Mouse (Mus musculus): Measurements from ENCODE around the gene Nmur1.
A peak's percentile ranks its signal among the peaks of the same experiment; 100 is the strongest.

Gene Nmur1

DNA sequence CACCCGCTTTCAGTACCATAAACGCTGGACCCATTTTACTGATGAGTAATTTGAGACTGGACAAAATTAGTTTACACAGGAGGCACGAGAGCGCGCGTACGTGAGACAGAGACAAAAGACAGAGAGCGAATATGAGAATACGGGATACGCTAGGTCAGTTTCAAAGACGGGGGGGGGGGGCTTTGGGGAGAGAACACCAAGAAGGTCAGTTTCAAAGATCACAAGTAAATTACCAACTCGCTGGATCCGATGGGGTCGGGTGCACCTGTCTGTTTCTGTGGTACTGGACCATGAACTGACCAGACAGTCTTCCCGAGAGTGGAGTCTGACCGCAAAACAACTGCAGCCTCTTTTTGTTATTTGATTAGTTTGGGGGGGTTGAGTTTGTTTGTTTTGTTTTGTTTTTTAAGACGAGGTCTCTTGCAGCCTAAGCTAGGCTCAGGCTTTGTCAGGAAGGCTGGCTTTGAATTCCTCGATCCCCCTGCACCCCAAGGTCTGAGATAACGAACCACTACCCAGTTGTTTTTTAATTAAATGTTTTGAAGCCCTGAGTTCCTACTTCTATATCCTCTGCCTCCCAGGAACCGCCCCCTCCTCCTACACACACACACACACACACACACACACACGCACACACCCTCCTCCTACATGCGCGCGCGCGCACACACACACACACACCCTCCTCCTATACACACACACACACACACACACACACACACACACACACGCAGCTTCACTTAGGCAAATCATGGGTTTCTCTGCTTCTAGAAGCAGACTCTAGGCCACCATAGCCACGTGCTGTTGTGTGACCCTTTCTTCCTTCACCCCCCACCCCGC is 15.1 kb upstream of the Nmur1 start:
- DNase-seq (ENCODE audit: low read depth) = peak; percentile 52

DNA sequence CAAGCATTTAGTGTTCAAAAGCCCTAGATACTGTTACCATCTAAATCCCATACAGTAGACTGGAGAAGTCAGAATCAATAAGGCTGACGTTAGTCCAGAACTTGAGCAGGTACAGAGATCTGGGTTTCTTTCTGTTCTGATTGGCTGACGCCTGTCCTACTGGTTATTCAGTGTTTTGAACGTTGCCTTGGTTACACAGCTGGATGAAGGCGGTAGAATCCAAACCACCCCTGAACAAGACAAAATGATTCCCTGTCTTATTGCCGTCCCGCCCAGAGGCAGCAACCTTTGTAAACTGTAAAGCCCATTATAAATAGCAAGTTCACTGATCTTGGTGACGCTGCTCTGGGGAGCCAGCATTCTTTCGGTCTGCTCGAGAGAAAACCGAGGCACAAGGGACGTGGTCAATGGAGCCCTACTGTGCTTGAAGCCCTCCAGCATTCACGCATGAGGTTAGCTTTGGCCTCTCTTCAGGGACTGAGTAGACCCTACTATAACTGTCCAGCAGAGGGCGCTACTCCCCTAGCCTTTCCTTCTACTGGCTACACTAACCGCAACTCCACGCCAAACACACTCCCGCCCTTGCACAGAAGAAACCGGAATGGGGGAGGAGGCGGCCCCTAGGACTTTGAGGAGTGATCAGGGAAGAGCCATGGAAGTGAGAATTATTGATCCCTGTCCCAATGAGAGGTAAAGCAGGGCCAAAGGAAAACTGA is 14.3 kb upstream of the Nmur1 start:
- DNase-seq (ENCODE audit: low read depth) = peak; percentile 91

DNA sequence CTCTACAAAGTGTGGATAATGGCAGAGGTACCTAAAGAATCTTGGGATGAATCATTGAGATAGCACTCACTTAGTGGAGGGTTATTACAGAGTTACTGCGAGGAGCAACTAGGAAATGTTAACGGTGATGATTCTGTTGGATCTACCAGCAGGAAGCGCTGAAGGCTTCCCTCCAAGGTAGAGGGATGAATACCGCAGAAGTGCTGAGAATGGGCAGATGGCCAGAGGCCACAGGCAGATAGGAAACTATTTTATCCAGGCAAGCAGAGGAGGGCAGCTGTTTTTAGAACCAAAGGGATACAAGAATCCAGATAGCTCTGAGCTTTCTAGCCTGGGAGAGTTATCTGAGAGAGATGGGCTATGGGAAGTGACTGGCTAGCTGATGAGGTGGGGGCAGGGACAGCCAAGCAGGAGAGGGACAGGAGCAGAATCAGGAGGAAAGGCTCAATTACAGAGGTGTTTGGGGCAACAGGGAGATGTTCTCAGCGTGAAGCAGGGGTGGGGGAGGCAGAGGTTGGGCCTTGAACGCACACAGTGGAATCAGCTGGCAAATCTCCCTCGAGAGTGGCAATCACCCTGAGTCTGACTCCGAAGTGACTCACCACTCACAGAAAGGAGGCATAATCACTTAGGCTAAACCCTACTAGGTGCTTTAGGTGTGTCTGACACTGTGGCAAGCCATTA is 13.6 kb upstream of the Nmur1 start:
- no peak for DNase-seq (ENCODE audit: low read depth)

DNA sequence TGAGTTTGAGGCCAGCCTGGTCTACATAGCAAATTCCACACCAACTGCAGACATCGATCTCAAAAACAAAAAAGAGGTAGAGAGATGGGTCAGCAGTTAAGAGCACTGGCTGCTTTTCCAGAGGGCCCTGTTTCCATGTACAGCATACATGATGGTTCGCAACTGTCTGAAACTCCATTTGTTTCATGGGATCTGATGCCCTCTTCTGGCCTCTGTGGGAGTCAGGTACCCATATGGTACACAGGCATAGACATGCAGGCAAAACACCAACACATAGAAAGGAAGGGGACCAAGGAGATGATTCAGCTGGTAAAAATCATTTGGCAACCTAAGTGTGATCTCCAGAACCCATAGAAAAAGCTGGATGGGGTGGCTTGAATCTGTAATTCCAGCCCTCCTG is 12.5 kb upstream of the Nmur1 start:
- no peak for DNase-seq (ENCODE audit: low read depth)

DNA sequence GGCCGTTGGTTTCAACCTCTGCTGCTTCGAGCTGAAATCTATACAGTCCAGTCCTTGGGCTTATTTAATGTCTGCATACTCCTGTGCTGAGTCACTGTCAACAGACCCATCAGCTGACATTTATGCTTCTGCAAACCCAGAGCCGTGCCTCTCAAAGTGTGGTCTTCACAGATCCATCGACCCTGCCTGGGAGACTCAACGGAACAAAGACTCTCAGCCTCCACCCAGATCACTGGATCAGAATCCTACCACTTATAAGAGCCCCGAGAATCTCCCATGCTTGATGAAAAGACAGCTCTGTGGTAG is 11.9 kb upstream of the Nmur1 start:
- DNase-seq (ENCODE audit: low read depth) = no peak

DNA sequence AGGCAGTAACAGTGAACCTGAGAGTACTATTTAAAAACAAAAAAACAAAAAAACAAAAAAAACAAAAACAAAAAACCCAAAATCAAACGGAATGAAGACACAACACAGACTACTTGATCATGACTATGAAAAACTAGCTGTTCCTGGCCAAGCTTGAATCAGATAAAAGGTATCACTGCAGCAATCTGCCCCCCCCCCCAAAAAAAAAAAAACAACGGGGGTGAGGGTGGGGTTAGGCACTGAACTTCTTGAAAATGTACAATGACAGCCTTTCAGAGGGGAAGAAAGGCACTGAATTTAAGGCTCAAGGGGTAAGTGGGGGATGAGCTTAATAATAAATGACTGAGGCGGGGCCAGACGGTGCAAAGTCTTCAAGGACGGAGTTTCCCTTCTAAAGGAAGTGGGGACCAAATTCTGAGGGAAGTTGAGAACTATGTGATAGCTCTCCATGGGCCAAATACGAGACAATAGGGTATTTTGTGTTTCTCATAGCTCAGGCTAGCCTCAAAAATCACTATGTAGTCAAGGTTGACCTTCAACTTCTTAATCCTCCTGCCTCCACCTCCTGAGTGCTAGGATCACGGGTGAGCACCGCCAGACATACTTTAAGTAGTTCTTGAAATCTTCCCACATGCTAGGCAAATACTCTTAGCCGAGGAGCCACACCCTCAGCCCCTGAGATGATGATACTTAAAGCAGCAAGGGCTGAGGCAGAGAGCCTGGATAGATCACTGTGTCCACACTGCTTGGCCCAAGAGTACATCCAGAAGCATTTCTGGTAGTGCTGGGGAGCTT is 11.4 kb upstream of the Nmur1 start:
- DNase-seq (ENCODE audit: low read depth) = no peak

DNA sequence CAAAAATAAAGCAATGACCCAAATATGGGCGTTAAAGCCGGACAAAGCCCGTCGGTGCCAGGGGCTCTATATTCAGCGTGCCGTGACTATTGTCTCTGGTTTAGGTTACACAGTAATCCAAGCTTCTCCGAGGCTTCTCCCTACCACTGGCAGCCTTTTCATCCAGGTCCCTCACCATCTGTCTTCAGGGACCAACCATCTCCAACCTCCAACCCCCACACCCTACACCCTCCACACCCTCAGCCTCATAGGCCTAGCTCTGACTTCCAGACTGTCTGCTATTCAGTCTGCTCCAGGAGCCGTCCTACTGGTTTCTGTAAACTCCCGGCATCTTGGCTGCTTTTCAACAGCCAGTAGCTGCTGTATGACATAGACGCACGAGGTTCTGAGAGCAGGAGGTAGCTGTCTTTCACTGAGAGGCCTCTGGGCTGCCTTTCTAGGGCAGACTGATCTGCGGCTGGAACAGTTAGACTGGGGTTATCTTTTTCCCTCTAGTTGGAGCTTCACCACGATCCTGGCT is 9.3 kb upstream of the Nmur1 start:
- DNase-seq (ENCODE audit: low read depth) = no peak

DNA sequence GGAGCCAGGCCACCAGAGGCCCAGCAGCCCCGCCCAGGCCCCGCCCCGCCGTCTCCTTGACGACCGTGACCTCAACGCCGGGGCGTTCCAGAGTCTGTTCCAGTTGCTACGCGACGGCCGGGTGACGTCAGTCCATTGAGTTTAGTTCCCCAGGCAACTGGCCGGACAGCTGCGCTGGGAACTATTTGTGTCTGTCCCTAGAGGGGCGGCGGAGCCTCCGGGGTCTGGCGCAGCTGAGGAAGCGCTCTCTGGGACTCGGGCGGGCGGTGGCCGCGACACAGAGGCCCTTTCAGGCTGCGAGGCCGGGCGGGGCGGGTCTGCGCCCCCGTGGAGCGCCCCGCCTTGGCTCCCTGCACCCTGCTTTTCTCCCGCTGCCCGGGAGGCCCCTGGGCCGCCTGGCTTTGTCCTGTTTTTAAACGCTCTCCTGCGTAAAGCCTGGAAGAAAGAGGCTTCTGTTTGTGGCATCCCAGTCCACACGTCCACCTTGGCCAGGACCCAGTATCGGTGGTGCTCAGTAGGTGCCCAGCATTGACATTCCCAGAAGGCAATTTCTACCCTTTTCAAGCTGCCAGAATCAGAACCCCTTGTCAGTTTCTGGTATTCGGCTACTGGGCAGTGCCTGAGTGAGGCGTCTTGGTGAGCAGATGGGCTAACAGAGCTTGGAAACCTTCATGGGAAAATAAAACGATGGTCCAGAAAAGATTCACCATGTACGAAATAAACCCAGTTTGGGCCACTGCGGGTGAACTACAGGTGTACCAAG is 8.6 kb upstream of the Nmur1 start:
- DNase-seq (ENCODE audit: low read depth) = peak; percentile 99

DNA sequence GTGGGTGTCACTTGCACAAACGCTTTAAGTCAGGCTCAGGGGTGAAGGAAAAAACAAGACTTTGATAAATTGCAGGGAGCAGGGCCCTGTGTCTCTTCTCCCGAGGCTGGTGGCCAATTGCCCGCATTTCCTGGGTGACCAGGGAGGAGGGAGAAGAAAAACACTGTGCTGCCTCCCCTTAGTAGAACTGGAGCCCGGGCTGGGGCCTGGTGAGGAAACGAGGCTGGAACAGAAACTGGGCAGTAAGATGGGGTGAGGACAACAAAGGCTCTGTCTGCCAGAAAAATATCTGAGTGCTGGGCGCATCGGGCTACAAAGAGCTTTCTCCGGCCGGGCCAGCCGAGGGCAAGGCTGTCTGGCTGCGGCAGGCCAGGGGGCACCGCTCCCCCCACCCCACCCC is 8.0 kb upstream of the Nmur1 start:
- DNase-seq (ENCODE audit: low read depth) = no peak

DNA sequence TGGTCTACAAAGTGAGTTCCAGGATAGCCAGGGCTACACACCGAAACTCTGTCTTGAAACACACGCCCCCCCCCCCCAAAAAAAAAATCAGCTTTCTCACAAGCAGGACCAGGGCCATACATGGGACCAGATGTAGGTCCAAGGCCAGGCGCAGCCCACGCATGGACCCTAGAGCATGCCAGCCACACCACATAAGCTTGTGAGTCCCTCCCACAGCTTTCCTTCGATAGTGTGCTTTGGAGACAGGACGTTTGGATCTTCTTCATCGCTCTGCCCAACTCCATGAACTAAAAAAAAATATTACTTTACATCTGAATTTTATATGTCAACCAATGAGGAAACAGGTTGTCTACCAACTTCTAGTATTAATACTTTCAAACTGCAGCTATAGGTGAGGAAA is 7.3 kb upstream of the Nmur1 start:
- no peak for DNase-seq (ENCODE audit: low read depth)

DNA sequence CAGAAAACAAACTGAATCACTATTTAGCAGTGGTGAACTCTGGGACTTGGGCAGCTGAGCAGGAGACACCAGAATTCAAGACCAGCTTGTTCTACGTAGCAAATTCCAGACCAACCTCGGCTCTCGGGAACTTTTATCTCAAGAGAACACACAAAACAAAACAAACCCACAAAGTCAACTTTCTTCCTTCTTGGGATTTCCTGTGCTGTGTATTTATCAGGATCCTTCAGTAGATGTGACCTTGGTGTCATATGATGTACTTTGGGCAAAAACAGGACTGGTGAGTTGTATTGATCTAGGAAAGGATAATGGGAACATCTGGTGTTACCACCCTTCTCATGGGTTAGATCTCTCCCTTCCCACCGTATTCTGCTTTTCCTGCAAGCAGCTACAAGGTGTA is 6.8 kb upstream of the Nmur1 start:
- no peak for DNase-seq (ENCODE audit: low read depth)

DNA sequence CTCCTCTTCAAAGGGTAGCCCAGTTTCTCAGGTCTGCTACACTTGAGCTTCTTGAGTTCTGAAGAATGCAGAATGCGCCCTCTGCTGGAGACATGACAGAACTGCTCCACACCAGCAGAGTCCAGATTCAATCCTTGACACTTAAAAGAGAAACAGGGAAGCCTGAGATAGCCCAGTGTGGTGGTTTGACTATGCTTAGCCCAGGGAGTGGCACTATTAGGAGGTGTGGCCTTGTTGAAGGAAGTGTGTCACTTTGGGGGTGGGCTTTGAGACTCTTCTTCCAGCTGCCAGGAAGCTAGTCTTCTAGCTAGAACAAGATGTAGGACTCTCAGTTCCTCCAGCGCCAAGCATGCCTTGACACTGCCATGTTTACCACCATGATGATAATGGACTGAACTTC is 4.0 kb upstream of the Nmur1 start:
- DNase-seq (ENCODE audit: low read depth) = peak; percentile 71

DNA sequence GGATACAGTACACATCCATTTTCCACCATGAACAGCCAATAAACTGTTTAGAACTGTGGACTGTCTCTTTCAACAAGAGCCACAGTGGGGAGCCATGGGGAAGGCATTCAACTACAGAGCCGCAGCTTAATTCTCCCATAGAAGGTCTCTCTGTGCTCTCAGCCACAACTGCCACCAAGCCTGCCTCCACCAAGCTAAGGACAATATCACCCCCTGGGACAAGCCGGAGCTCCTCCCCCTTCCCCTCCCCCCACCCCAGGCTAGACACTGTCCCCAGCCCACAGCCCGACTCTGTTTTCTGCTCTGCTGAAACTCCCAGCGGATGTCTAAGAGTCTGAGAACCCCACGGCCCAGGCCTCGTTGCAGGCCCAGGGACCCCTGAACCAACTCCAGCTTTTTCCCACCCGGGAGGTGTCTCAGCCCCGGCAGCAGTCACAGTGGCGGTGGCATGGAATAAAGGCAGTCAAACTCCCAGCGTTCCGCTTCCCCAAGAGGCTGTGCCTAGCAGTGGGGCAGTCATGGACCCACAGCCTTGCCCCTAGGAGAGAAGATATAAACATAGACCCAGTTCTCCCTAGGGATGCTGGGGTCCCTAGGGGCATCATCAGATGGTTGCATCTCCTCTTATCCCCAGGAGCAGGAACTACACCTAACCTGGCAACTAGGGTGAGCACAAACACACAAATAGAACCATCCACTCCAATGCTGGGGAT is 1.0 kb downstream of the Nmur1 start:
- DNase-seq (ENCODE audit: low read depth) = no peak

DNA sequence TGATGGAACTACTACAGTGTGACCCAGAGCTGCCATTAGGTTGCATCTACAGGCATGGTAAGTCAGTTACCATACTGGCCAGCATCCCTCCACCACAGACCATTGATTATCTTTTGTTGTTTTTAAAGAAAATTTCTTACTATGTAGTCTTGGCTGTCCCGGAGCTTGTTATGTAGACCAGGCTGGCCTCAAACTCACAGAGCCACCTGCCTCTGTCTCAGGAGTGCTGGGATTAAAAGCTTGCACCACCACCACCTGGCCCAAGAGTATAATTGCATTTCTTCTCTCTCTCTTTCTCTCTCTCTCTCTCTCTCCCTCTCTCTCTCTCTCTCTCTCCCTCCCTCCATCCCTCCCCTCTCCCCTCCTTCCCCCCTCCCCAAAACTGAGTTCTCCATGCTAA is 1.7 kb downstream of the Nmur1 start:
- DNase-seq (ENCODE audit: low read depth) = no peak

DNA sequence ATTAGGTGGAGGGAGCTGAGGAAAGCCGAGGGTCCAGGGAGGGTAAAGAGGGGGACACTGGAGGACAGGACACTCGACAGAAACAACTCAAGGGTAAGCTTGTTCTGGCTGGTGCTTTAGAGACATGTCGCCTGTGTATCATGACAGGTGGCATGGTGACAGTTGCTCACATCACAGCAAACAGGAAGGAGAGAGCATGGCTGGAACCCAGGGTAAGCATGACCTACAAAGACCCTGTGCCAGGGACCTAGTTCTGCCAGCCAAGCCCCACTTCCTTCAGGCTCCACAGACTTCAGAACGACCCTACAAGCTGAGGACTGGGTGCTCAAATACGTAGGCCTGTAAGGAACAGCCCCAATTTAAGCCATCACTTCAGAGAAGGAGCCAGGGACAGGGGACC is 2.1 kb downstream of the Nmur1 start:
- no peak for DNase-seq (ENCODE audit: low read depth)

DNA sequence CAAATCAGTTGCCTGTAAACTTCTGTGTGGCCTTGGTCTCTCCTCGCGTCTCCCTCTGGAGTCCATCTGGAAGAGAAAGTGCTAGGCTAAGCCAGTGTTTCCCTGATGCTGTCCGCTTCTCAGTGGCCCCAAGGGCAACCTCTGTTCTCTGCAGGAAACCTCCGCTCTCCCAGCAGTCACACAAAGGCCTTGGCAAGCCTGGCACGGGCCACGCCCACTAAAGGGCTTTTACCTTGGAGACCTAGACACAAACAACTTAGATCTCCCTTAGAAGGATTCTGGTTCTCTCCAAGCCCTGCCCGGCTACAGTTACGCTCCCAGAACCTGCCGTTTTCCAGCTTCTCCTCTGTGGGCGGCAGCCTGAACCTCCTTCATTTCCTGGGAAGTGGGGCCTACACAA is 5.0 kb downstream of the Nmur1 start:
- DNase-seq (ENCODE audit: low read depth) = no peak

DNA sequence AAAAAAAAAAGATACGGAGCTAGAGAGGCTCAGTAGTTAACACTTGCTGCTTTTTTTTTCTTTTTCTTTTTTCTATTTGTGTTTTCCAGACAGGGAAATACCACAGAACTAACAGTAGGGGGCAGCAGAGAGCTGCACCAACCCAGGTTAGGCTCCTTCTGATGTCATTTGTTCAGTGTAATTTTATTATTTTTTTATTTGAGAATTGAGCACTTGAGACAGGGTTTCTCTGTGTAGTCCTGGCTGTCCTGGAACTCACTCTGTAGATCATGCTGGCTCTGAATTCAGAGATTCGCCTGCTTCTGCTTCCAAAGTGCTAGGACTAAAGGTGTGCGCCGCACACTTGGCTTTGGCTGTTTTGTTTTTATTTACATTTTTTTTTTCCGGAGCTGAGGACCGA is 9.7 kb downstream of the Nmur1 start:
- no peak for DNase-seq (ENCODE audit: low read depth)

DNA sequence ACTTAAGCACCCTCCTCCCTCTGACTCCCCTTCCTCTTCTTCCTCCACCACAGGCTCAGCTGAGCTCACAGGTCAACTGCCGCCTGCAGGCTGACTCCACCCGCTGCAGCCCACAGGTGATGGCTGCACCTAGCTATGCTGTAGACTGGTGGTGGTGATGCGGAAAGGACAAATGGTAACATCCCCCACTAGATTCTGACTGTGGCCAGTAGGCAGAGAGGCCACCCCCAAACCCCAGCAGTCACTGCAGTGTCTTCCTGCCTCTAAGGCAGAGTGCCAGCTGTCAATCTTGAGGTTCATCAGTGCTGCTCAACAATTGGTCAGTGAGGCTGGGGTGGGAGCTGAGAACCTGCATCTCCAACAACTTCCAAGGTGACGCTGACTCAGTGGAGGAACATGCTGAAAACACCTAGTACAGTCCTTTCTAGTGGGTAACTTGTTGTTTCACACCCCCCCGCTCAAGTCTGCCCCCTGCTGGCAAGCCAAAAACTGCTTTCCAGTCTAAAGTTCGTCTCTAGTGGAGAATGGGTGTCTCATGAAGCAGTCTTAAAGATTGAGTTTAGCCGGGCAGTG is 10.3 kb downstream of the Nmur1 start:
- no peak for DNase-seq (ENCODE audit: low read depth)

DNA sequence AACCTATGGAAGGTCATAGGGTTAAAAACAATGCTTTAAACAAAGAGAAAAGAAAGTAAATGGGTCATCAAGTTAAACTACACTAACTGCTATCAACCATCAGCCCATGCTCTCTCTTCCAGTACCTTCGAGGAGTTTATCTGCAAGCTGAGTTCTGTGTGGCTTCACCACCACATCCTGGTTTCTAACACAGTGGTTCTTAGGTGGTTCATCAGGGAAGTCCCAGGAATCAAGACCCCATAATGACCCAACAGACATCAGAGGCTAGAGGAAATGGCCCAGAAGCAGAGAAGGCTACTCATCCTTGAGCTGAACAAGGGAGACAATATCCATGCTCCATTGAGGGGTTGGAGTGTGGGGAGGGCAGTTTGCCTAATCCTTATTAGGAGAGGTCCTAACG is 10.9 kb downstream of the Nmur1 start:
- DNase-seq (ENCODE audit: low read depth) = no peak

DNA sequence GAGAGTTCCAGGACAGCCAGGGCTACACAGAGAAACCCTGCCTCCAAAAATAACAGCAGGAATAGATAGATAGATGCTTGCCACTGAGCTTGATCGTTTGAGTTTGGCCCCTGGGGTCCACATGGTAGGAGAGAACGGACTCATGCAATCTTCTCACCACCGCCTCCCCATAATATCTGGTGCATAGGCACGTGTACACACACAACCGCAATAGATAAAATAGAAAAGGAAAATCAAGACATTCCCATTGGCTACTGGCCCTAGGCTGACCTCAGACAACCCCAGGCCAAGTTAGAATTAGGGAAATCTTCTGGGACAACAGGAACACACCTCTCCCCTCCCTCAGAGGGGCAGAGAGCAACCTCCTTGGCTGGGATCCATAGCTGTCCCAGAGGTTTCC is 11.3 kb downstream of the Nmur1 start:
- no peak for DNase-seq (ENCODE audit: low read depth)

DNA sequence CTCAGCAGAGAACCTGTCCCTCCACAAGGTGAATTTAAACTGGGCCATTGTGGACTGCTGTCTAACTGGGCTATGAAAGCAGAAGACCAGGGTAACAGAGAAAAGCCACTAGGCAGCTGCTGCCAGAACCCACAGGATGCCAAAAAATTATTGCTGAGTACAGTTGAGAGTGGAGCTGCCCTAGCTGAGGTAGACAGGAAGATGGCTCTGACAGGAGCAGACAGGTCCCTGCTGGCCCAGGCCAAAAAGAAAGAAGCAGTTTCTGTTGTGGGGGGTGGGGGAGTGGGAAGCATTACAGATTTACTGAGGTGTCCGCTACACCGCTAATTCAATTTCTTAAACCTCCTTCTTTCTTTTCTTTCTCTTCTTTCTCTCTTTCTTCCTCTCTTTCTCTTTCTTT is 16.6 kb downstream of the Nmur1 start:
- DNase-seq (ENCODE audit: low read depth) = no peak

All from c-Kit-positive CD71-positive TER-119-negative erythroid progenitor cells, embryonic 14.5 days (primary cell).